Comparison of ENCODE assay signal across 9 mouse cellular contexts in the genomic region with DNA sequence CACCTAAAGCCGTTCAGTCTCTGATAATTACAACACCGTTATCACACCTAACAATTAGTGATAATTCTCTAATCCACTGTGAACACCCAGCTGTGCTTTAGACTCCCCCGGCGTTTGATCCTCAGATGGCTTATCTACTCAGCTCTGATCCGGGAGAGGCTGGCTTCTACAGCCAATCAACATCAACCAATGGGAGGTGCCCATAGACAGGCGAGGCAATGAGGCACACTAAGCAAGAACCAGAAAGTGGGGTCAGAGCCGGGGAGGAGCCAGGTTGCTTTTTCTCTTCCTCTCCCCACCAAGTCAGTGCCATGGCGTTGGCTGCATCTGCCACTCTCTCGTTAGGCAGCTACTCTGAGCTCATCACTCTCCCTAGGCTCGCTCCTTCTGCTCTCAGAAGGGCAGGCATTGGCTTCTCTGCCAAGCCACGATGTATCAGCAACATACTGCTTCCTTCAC. TPM values are rescaled to one million over a fixed set of nuclear protein-coding genes. Genes with fewer than 3 reads are reported as not detected.
DNase-seq lines count a peak whose midpoint lies in the region; ATAC-seq and TF ChIP-seq lines count a peak whose summit lies in the region.
"Had no signal": no experiment of that assay in that cellular context is flagged by ENCODE, and none has a peak within 500 bp of the region (broad histone marks: within the 10 kb centered on the region; RNA-seq: fewer than 3 reads in every experiment).

No protein-coding gene starts in this region.

- no peak for TF ChIP-seq POLR2A in kidney, adult 2 months (IDR thresholded peaks at IDR 0.05; ENCODE audit: low read depth, low read length)

- peak; percentile 23 to 37 for DNase-seq in frontal cortex, postnatal 36 days (ENCODE audit: low spot score in 2 of 2)
- no peak for DNase-seq in frontal cortex, postnatal 25 days (ENCODE audit: low spot score in 2 of 2)
- DNase-seq in G1E (ENCODE audit: low spot score) = peak; percentile 55
- DNase-seq in forebrain, postnatal 0 days = no peak
- DNase-seq in kidney, adult 2 months = no peak
- DNase-seq in adrenal gland, adult 2 months = no peak
- DNase-seq in heart, adult 18-20 months = no peak

- H3K4me3 ChIP-seq in G1E (ENCODE audit: low read depth, low read length) = peak overlapping the region; percentile 48; the same call in 1 of the 2 replicates
- H3K4me3 ChIP-seq in forebrain, postnatal 0 days (ENCODE audit: low read depth, low read length) = no peak overlapping the region
- H3K4me3 ChIP-seq in kidney, adult 2 months (ENCODE audit: insufficient read depth, low read depth, low read length) = no peak overlapping the region

- peaks cover 6% of the 10 kb centered on the region for H3K27me3 ChIP-seq in G1E (ENCODE audit: insufficient read depth, low read length)
- H3K27me3 ChIP-seq in forebrain, postnatal 0 days (ENCODE audit: insufficient read depth, low read length) = no peaks in the 10 kb centered on the region
- no peaks in the 10 kb centered on the region; the same call in 1 of the 2 replicates for H3K27me3 ChIP-seq in kidney, adult 2 months (replicated peaks; ENCODE audit: control insufficient read depth, insufficient read depth, low read length)

- peaks cover 9% of the 10 kb centered on the region for H3K9me3 ChIP-seq in G1E (replicated peaks)
- no peaks in the 10 kb centered on the region for H3K9me3 ChIP-seq in forebrain, postnatal 0 days (ENCODE audit: low read length)

- H3K27ac ChIP-seq in forebrain, postnatal 0 days (ENCODE audit: low read depth, low read length) = no peak overlapping the region
- no peak overlapping the region for H3K27ac ChIP-seq in kidney, adult 2 months (ENCODE audit: insufficient read depth, low read depth, low read length)
- H3K27ac ChIP-seq: macrophage had no signal

- peak; percentile 95 for ATAC-seq in G1E (ENCODE audit: extremely low read depth, insufficient number of reproducible peaks, low FRiP score, poor library complexity, severe bottlenecking)
- peak; percentile 46 for ATAC-seq in forebrain, postnatal 0 days
- peak; percentile 97 for ATAC-seq in megakaryocyte-erythroid progenitor cell, adult 5-6 weeks (replicated peaks; ENCODE audit: low FRiP score, low TSS enrichment, poor library complexity, severe bottlenecking)

- peaks cover 27% of the 10 kb centered on the region for H3K4me1 ChIP-seq in G1E (ENCODE audit: insufficient read depth, low read depth, low read length)
- H3K4me1 ChIP-seq in forebrain, postnatal 0 days (ENCODE audit: insufficient read depth) = 0 out of 2 replicates have a peak, but pooled peaks cover 10% of the 10 kb centered on the region
- H3K4me1 ChIP-seq in kidney, adult 2 months (ENCODE audit: control insufficient read depth, insufficient read depth, low read length) = peaks cover 5% of the 10 kb centered on the region

- H3K9ac ChIP-seq in forebrain, postnatal 0 days = no peak overlapping the region

- no peaks in the 10 kb centered on the region for H3K36me3 ChIP-seq in G1E (replicated peaks)
- no peaks in the 10 kb centered on the region for H3K36me3 ChIP-seq in forebrain, postnatal 0 days (ENCODE audit: insufficient read depth)
- H3K36me3 ChIP-seq in kidney, adult 2 months (ENCODE audit: control insufficient read depth, insufficient read depth, low read length) = no peaks in the 10 kb centered on the region

- no peak for TF ChIP-seq CTCF in G1E (IDR thresholded peaks at IDR 0.05; ENCODE audit: low read depth, low read length)
- TF ChIP-seq CTCF in forebrain, postnatal 0 days (IDR thresholded peaks at IDR 0.05; ENCODE audit: low read depth) = no peak
- TF ChIP-seq CTCF in kidney, adult 2 months (conservative IDR thresholded peaks at IDR 0.05; ENCODE audit: insufficient read depth, insufficient read length, low read depth, low read length) = no peak

- WGBS in forebrain, postnatal 0 days = 21% methylated on average over 11 of the region's 11 CpGs
- WGBS in kidney, adult 2 months = 80% methylated on average over 11 of the region's 11 CpGs

- H3K4me2 ChIP-seq in forebrain, postnatal 0 days (ENCODE audit: low read depth) = no peak overlapping the region; the same call in 1 of the 2 replicates

RNA-seq across cellular contexts. Expression of a gene that starts 36.0 kb away (rescaled TPM):
- total RNA-seq in G1E (2014; fragmentation: Nextera tagmentation) (not detected in 2 replicates), G1E (2017) (not detected in 2 replicates)
- polyA plus RNA-seq in G1E (2012) = not detected in 2 replicates
- total RNA-seq in forebrain, postnatal 0 days (2014; rRNA removed) = 2.0 and 10.5 TPM in 2 replicates
- polyA plus RNA-seq in forebrain, postnatal 0 days (2015; fragmentation: Nextera tagmentation; extraction: Ambion mirVana) = 3.0 and 12.2 TPM in 2 replicates
- total RNA-seq in megakaryocyte-erythroid progenitor cell, adult 5-6 weeks (2014; fragmentation: Nextera tagmentation) = not detected in 2 replicates
- not detected in 2 replicates for total RNA-seq in megakaryocyte-erythroid progenitor cell, adult 5-6 weeks (2017)
- 0.55 TPM in 1 of 2 replicates, not detected in the other for polyA plus RNA-seq in kidney, adult 2 months (2012; rRNA removed)
- total RNA-seq in adrenal gland, adult 2 months (2021) = not detected
- polyA plus RNA-seq in adrenal gland, adult 2 months (2012; rRNA removed) = not detected in 2 replicates
- 10 to 100 TPM; 14.3 to 19.7 TPM for total RNA-seq in heart, adult 18-20 months (2021)
- polyA plus RNA-seq: macrophage had no signal

Comparison
In these comparisons a context has a peak if more than half of its experiments do, and no peak if none do; other contexts are left out.
1. DNase-seq: peak in frontal cortex, postnatal 36 days (2 of 2) and G1E (single experiment); none in frontal cortex, postnatal 25 days (0 of 2), forebrain, postnatal 0 days (single experiment), kidney, adult 2 months (single experiment), adrenal gland, adult 2 months (single experiment) and heart, adult 18-20 months (0 of 2).
2. ATAC-seq: peak in every context shown above with its lines; median percentile 97 in megakaryocyte-erythroid progenitor cell, adult 5-6 weeks; 95 in G1E; 46 in forebrain, postnatal 0 days.